Mouse (Mus musculus) kidney, postnatal 0 days (tissue): ENCODE measurements around the gene Togaram2. TPM values are rescaled to one million over a fixed set of nuclear protein-coding genes. Genes with fewer than 3 reads are reported as not detected.

Experiments used
- ATAC-seq: fragments of 200-750 bp; cut with Nextera tagmentation; replicated peaks from 2 replicates; pipeline ENCODE4 v1.8.0; 2017; ENCODE audit warnings: low read depth, moderate number of reproducible peaks, moderate TSS enrichment, moderate library complexity; ENCODE audit not compliant: low FRiP score
- DNase-seq: peaks from one replicate; pipeline ENCODE4 v3.0.0-alpha.2; 2016; ENCODE audit warnings: low spot score
- H3K27ac ChIP-seq: fragments of 300-500 bp; sonication (generic); 2 replicates; pipeline ENCODE4 v1.5.1; 2014; ENCODE audit warnings: mild to moderate bottlenecking
- H3K27me3 ChIP-seq: fragments of 300-500 bp; sonication (generic); 2 replicates; pipeline ENCODE4 v1.6.1; 2014; ENCODE audit warnings: low read length, mixed read lengths; ENCODE audit not compliant: insufficient read depth
- H3K36me3 ChIP-seq: fragments of 300-500 bp; sonication (generic); 2 replicates; pipeline ENCODE4 v1.6.1; 2014; ENCODE audit warnings: low read length, mixed read lengths; ENCODE audit not compliant: insufficient read depth
- H3K4me1 ChIP-seq: fragments of 300-500 bp; sonication (generic); replicated peaks from 2 replicates; pipeline ENCODE4 v1.6.1; 2014; ENCODE audit warnings: antibody characterized with exemption, low read length, mixed read lengths; ENCODE audit not compliant: insufficient read depth
- H3K4me2 ChIP-seq: fragments of 300-500 bp; sonication (generic); 2 replicates; pipeline ENCODE4 v1.6.1; 2014; ENCODE audit warnings: mild to moderate bottlenecking, low read length, moderate library complexity, mixed read lengths
- H3K4me3 ChIP-seq: fragments of 300-500 bp; sonication (generic); replicated peaks from 2 replicates; pipeline ENCODE4 v1.5.1; 2014; ENCODE audit warnings: low read depth, low read length
- H3K9ac ChIP-seq: fragments of 300-500 bp; sonication (generic); 2 replicates; pipeline ENCODE4 v1.6.1; 2014; ENCODE audit warnings: low read depth, low read length
- H3K9me3 ChIP-seq: fragments of 300-500 bp; sonication (generic); replicated peaks from 2 replicates; pipeline ENCODE4 v1.6.1; 2016; ENCODE audit warnings: low read length, inconsistent platforms, mixed read lengths
- CTCF ChIP-seq: IDR thresholded peaks from 2 replicates; pipeline ENCODE4 v1.5.1; 2016; ENCODE audit warnings: antibody characterized with exemption, low read depth, mild to moderate bottlenecking, moderate library complexity
- WGBS: fragments of 180-500 bp; shearing (Covaris S2); extraction: QIAGEN DNeasy Blood & Tissue Kit; methylation state at CpG from one replicate; pipeline ENCODE4 v1.1.7; 2014; 5-methylcytosine and 5-hydroxymethylcytosine counted together
- polyA plus RNA-seq: library from polyadenylated mRNA; unstranded; fragments of >200 nt; fragmentation: Nextera tagmentation; extraction: Ambion mirVana; gene quantifications from 2 replicates; pipeline ENCODE4 v1.2.1, GENCODE M21; 2015

The Togaram2 gene
- polyA plus RNA-seq, 1 experiment from 2014 or later, result 0.46 TPM

DNA sequence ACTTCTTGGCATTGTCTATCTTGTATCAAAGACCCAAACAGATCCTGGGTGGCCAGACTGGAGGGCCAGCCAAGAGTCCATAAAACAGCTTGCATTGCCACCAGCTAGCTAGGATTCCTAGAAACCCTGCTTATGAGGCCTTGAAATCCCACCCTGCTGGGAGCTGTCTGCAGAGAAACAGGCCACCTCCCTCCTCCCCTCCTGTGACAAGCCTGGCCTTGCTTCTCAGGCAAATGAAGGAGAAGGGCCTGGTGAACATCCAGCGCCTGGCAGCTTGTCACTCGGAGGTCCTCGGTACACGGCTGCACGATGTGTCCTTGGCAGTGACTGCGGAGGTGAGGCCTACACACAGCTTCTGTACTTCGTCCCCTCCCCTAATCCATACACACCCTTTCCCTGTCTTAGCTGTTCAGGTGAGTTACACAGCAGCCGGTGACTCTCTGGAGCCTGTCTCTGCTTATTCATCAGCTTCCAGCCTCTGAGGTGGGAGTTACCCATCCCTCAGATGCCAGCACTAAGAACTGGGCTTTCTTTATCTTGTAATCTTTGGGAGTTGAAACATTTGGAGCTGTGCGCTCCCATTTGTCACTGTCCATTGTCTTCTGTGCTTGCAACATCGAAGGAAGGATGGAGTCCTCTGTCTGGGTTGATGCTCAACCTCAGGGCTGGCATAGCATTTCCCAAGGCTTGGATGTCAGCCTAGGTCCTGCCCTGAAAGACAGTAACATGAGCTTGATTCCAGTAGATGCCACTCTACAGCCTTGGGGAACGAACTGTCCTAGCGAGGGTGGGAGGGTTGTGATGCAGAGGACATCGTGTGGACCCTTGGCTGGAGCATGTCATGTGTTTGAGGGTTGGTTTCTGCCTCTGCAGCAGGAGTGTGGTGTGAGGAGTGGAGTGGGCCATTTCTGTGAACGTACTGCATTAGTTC is 32.8 kb downstream of the Togaram2 start:
- Histone ChIP-seq H3K4me1 (no peaks in the 10 kb centered on the region), H3K4me2 (no peak overlapping the region), H3K27me3 (no peaks in the 10 kb centered on the region), H3K4me3 (no peak overlapping the region), H3K9me3 (no peaks in the 10 kb centered on the region), H3K9ac (no peak overlapping the region), H3K36me3 (no peaks in the 10 kb centered on the region), H3K27ac (no peak overlapping the region)
- TF ChIP-seq CTCF, result no peak
- WGBS, result 80% methylated on average over 14 of the region's 14 CpGs
- DNase-seq (no peak), ATAC-seq (no peak)

GRCm38 (mm10) chr17:71707715-71708114 is 34.7 kb downstream of the Togaram2 start:
- 55% methylated on average over 4 of the region's 4 CpGs for WGBS
- H3K9ac ChIP-seq, result no peak overlapping the region

DNA sequence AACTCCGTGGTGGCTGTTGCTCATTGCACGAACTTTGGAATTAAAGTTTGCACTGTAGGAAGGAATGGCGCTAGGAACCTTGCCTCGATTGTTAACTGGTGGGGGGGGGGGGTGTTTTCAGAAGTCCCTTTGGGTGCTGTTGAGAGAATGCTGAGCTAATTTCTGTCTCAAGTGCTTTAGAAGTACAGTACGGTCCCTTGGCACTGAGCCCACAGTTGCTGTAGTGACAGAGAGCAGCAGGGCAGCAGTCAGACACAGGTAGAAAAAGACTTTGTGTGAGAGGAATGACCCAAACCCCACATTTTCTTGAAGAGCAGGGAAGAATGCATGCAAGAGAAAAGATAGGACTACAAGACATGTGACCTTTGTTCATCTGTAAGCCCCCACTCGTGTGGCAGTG is 39.2 kb downstream of the Togaram2 start:
- no peaks in the 10 kb centered on the region for H3K4me1 ChIP-seq
- no peaks in the 10 kb centered on the region for H3K9me3 ChIP-seq
- no peak overlapping the region for H3K27ac ChIP-seq
- no peaks in the 10 kb centered on the region for H3K27me3 ChIP-seq
- no peak overlapping the region for H3K9ac ChIP-seq
- no peak overlapping the region for H3K4me2 ChIP-seq
- no peaks in the 10 kb centered on the region for H3K36me3 ChIP-seq
- ATAC-seq (no peak), DNase-seq (no peak)
- H3K4me3 ChIP-seq, result no peak overlapping the region
- WGBS, result 77% methylated on average over 6 of the region's 6 CpGs
- no peak for TF ChIP-seq CTCF

More at GRCm38 (mm10) chr17:71707715-71708114, 34.7 kb downstream of the Togaram2 start:
- ATAC-seq (no peak), DNase-seq (no peak)
- no peaks in the 10 kb centered on the region for H3K9me3 ChIP-seq
- H3K4me2 ChIP-seq, result no peak overlapping the region
- no peaks in the 10 kb centered on the region for H3K27me3 ChIP-seq
- H3K27ac ChIP-seq, result no peak overlapping the region
- no peak for TF ChIP-seq CTCF
- H3K4me1 ChIP-seq, result no peaks in the 10 kb centered on the region
- H3K4me3 ChIP-seq, result no peak overlapping the region
- no peaks in the 10 kb centered on the region for H3K36me3 ChIP-seq

DNA sequence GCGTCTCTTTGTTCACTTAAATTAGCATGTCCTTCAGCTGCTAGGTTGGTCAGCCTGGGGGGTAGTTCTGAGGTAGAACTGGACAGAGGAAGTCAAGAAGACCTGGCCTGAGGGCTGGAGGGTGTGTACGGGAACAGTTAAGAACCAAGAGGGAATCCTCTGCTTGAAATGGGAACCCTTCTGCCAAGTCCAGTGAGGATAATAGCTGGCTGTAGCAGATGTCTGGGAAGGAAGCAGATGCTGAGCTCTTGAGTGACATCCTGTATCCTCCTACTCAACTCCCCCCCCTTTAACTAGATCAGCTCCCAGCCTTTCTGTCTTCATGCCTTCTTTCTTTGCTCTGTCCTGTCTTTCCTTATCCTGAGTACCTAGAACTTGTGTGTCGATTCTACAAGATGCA is 42.0 kb downstream of the Togaram2 start:
- whole genome bisulfite sequencing, result 72% methylated on average over 3 of the region's 3 CpGs
- DNase-seq, result no peak

DNA sequence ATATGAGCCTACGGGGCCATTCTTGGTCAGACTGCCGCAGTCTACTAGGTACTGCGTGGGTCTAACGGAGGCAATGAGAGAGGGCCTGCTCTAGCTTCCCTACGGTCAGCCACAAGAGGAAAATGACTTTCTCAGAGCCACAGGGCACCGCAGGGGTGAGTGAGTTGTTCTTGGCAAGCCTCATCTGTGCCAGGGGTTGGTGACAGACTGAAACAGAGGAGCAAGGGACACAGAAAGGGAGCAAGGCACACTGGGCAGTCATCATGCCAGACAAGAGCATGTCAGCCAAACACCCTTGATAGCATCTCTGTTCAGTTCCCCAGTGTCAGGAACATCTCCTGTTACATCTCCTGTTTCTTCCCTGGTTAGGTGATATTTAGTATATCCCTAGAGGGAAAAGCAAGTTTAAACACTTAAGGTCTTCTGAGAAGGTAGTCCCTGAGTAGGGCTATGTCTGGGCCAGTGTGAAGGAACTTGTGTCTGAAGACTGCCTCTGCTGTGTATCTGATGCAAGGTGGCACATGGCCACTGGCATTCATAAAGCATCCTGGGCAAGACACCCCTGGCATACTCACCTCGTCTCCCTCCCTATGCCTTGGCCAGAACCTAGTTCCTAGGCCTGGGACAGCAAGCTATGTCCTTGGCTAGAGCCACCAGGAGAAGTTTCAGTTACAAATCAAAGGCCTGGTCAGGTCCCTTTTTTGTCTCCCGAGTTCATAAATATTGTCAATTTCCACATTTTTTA is 45.0 kb downstream of the Togaram2 start:
- DNase-seq, result no peak
- Histone ChIP-seq H3K4me2 (no peak overlapping the region), H3K4me3 (no peak overlapping the region), H3K9ac (no peak overlapping the region), H3K27ac (no peak overlapping the region), H3K9me3 (no peaks in the 10 kb centered on the region), H3K4me1 (no peaks in the 10 kb centered on the region), H3K36me3 (no peaks in the 10 kb centered on the region), H3K27me3 (no peaks in the 10 kb centered on the region)
- 88% methylated on average over 8 of the region's 8 CpGs for WGBS
- ATAC-seq, result no peak
- TF ChIP-seq CTCF, result no peak

More for the DNA sequence above, 42.0 kb downstream of the Togaram2 start:
- Histone ChIP-seq H3K27me3 (no peaks in the 10 kb centered on the region), H3K4me2 (no peak overlapping the region), H3K4me3 (no peak overlapping the region), H3K9me3 (no peaks in the 10 kb centered on the region), H3K36me3 (no peaks in the 10 kb centered on the region), H3K9ac (no peak overlapping the region), H3K27ac (no peak overlapping the region), H3K4me1 (no peaks in the 10 kb centered on the region)
- no peak for TF ChIP-seq CTCF
- no peak for ATAC-seq

DNA sequence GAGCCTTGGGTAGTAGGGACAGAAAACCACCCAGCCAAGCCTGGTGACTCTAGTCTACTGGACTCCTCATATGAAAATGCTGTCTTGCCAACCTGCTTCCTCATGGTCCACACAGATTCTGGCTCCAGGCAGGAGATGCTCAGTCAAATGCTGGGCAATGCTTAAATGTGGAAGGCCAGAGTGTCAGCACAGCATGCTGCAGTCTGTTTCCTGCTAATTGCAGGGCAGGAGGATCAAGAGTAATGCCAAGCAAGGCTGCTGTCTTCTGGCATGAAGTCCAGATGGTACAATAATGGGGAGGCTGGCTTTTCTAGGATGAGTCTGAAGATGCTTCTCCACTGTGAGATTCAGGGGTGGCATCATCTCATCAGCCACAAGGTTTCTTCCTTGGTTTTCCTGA is 47.4 kb downstream of the Togaram2 start:
- Histone ChIP-seq H3K9me3 (no peaks in the 10 kb centered on the region), H3K4me2 (no peak overlapping the region), H3K4me1 (no peaks in the 10 kb centered on the region), H3K27ac (no peak overlapping the region), H3K36me3 (no peaks in the 10 kb centered on the region), H3K9ac (no peak overlapping the region), H3K4me3 (no peak overlapping the region), H3K27me3 (no peaks in the 10 kb centered on the region)
- TF ChIP-seq CTCF, result no peak
- ATAC-seq, result no peak
- no peak for DNase-seq
